Mouse (Mus musculus) WW6 (cell line): ENCODE data around the gene Klf6.

ENCODE experiments used
- DNase-seq: peaks from one replicate; pipeline ENCODE4 v3.0.0-alpha.2; 2013; ENCODE audit warnings: low read depth, low spot score

The Klf6 gene

DNA sequence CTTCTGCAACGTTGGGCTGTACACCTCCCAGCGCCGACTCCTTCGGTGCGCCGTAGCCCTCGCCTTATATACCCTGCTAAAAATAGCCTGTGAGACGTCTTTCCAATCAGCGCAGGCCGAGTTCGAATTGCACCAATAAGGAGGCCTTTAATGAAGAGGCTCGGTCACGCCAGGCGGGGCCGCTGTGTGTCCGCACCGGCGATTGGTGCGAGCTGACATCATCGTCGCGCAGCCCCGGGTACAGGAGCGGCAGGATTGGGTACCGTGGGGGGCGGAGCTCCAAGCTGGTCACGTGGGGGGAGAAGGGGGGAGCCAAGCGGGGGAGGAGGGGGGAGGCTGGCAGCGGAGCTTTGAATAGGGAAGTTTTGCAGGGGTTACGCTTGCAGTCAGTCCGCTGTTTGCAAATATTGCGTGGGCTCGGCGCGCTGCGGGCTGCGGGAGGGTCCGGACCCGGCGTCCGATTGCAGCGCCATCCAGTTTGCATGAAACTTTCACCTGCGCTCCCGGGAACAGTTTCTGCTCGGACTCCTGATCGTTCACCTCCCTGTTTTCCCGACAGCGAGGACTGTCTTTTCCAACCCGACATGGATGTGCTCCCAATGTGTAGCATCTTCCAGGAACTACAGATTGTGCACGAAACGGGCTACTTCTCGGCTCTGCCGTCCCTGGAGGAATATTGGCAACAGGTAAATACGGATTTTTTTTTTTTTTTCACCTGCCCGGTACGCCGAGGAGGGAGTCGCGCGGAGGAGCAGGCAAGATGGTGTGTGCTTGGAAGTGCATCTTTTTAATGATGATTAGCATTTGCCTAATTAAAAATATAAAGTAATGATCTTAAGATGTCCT lies at the start of gene Klf6:
Klf6 (plus strand) TSS at position 326 of the 846 bp plus-strand sequence.
- DNase-seq, result peak; percentile 92

DNA sequence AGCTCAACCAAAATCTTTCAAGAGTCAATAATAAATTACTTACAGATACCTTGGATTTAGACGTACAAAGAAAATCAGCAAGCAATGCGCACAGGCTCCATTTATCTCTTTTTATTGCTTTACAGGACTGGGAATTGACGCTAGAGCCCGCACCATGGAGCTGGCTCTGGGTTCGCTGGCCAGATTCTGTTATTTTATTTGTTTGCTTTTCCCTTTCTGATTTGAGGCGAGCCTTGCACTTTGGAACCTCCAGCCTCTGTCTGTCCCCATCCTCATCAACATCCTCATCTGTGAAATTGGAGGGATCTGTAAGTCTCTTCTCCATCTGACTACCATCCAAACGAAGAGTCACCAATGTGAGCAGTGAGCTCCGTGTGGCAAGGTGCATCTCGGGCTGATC lies 47.8 kb upstream of the Klf6 start:
- DNase-seq, result no peak

DNA sequence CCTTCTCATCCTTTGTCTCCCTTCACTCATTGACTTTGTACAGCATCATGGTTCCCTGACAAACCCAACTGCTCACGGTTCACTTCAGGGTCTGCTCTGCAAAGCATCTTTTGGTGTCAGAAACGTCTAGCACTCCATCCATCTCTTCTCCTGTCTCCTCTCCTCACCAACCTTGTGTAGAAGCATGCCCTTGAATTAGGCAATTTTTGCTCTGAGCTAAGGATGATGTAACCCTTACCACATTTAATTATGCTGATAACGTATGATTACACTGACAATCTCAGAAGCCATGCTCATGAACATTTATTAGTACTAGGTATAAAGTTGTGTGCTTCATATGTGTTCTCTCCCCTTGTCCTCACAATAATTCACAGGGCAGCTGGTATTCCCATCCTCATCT lies 44.0 kb upstream of the Klf6 start:
- DNase-seq, result no peak

DNA sequence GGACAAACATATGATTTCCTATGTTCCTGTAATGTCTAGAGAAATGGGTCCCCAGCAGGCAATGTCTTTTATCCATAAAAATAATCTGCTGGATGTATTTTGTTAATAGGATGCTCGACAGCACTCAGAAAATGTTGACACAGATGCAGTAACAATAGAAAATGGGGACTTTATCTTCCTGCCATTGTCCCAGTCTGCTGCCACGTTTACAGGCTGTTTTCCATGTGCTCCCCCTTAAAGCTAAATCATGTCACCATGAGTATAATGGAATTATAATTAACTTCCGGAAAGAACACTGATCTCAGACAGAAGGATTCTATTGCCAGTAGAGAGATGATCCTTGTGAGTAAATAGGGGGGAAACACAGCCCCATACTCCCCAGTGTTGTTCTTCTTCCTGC lies 42.1 kb upstream of the Klf6 start:
- DNase-seq, result no peak

DNA sequence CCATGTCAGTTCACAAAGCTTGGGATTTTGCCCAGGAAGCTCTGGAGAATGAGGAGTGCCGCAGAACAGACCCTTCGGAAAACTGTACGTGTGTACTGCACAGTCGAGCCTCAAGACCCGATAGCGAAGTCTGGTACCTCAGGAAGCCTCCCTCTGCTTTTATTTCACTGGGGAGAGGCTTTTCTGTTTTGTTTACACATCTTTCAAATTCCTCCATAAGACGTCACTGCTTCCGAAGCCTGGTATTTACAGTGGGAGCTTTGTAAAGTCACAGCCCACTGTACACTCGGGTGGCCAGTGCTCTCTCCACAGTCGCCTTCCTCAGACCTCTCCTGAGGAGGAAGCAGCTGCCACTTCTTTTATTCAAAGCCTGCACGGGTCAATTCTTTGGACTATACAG lies 38.7 kb upstream of the Klf6 start:
- no peak for DNase-seq

DNA sequence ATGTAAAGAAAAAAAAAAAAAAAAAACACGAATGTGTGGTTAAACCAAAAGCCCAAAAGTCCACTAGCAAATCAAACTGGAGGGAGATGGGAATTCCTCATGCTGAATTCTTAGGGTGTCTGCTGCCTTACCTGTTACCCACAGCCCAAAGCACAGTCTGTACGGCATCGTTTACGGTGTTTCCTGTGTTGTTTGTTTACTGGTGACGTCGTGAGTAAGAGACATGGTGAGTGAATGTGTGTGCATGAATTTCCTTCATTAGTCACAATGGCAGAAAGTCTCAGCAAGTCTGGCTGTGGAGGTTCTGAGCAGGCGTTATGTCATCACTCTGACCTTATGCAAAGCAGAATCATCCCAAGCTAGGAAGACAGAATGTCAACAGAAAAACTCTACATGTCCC lies 38.1 kb upstream of the Klf6 start:
- DNase-seq, result no peak

DNA sequence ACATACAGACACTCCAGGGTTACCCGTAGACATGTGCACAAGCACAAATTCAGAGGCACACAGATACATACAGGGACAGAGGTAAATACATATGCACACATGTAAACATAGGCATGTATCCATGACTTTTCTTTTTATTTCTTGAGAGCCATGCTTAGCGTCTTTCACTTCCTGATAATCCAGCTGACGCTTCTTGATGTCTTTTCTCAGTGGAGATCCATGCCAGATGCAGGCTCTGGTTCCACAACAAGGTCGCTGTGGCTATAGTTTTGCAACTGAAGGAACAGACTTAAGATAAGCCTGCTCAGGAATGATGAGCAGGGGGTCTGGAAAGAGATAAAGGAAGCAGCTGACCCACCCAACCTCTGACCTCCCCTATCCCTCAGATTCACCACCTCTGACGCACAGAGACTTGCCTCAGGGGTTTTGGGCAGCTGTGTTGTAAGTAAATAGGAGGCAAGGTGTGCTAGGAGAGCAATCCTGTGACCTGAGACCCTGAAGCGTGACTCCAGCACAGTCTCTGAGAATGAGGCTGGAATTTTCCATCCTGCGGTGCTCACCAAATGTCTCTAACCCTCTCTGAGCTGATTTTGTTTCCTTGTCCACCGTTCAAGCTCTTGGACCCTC lies 37.0 kb upstream of the Klf6 start:
- DNase-seq, result no peak

DNA sequence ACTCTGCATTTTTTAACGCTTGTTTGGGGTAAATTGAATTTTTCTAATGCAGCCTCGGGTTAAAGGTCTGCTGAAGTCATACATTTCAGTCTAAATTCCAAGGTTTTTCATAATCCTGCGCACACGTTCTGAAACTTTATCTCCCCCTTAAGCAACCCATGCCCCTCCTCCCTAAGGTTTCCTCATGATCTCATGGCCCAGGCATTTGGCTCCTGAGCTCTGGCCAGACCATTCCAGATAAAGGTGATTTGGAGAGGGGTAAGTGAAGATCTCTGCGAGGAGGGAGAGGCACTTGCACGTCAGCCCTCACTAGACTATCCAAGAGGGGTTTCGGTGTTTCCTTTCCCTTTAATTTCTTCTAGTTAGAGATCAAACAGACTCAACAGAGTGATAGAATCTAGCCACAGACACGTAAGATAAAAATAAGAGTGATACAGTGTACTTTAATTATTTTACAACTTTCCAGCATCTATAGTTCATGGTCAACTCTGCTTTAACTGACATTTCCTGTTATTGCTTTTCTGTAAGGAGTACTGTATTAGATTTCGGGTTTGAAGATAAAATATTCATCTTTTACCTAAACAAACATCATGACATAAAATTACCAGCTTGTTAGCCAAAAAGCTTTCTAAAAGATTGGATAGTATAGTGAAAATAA lies 35.0 kb upstream of the Klf6 start:
- no peak for DNase-seq

DNA sequence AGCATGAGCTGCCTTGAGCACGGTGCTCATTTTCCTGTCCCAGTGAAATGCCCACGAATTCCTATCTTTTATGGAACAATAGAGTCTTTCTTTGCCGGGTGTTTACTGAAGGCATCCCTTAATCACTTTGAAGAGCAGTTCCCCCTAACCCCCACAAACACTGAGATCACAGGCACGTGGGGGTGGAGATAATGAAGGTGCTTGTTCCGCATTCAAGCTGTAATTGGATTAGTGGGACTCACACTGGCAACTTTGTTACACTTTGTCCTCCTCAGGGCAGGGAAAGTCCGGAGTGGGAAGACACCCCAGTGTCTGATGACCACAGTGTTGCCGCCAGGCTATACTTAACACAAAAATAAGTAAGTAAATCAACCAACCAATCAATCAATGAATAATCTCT lies 29.3 kb upstream of the Klf6 start:
- DNase-seq, result no peak

DNA sequence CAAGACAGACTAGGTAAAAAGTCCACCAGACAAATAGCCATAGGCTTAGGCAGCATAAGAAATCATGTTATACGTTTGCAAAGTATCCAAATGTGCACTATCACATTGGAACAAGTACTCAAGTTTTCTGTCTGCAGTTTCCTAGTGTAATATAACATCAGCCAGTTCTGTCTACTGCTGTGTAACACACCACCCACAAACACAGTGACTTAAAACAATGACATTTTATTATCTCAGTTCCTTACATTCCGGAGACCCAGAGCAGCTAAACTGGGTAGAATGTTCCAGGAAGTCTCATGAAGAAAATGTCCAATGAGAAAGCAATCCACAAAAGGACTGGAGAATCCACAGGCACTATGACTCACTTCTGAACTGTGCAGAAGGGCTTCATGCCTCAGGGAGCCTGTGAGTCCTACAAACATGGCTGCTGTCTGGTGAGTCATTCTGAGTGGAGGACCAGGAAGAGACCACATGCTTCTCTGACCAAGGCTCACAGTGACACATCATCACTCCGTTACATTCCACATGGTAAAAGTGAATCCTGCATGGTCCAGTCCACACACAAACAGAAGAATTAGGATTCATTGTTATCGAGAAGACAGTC lies 24.0 kb upstream of the Klf6 start:
- DNase-seq, result no peak

DNA sequence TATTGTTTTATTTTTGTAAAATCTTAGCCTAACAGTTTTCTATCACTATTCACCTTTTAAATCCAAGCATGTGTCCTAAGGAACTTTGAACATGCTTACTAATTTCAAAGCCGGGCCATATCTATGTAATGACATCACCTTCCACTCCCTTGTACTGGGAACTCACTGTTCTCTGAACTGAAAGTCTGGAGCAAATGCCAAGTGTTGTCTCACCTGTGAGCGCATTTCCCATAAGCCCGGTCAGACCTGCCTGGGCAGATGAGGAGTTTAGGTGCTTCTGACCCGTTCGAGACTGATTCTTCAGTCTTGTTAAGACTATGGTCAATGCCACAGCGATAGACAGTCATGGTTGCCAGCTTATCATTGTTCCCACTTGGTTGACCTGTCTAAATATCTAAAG lies 19.9 kb upstream of the Klf6 start:
- no peak for DNase-seq

DNA sequence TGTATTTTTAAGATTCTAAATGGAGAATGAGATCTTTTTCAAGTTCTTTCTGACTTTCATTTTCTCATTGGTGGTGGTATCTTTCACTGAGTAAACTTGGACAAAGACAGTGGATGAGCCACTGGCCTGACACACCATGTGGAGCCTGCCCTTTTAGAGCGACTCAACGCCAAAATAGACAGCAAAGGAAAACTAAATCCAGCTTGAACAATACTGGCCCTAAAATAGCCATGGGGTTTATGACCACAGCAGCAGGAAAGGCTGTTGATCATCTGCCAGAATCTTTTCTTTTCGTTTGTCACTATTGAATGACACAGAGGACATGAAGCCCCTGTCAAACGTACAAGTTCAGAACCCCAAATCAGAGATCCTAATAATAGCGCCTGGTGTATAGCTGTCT lies 18.4 kb upstream of the Klf6 start:
- no peak for DNase-seq

DNA sequence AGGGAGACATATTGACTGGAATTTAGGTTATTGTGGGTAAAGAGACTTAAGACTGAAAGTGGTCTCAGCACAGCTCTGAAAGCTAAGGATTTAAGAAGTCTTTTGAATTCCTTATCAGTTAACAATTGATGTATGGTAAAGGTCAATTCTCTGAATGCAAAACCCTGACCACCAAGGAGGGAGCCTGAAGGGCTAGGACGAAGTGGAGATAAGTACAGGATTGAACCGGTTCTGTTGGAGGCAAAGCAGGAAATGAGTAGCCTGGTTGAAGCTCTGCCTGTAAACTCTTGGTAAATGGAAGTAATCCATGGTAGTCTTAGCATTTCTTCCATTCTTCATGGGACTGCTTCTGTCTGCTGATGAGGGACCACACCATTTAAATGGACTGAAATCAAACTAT lies 17.5 kb upstream of the Klf6 start:
- no peak for DNase-seq

DNA sequence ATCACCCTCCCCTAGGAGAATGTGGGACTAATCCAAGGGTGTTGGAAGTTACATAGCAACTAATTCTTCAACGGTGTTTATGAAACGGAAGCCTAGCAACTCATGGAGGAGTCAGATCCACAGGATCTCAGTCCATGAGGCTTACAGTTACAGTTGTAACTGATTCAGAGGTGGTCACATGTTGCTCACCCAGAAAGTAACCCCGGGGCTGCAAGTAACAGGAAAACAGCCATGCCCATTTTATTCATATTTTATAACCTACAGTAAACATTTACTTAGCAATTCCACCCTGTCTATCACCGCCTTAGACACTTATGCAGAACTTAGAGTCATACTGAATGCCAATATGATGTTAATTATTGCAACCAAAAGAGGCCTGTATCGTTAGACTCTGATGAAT lies 16.9 kb upstream of the Klf6 start:
- DNase-seq, result no peak

DNA sequence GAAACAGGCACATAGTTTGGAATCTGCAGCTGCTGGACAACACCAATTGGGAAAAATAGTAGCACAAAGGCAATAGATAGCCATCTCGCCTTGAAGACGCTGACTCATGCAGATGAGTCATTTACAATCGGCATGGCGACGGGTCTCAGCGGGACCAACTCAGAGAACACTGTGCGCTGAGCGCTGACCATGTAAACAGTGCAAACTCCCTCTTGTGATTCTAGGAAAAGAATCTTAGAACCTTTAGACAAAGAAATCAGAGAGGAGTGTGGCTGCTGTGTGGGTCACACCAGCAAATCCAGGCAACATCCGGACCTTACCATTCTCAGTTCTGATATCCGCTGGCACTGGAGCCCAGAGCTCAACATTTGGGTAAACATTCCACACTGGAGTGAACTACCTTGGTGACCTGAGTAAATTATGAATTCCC lies 16.1 kb upstream of the Klf6 start:
- no peak for DNase-seq

DNA sequence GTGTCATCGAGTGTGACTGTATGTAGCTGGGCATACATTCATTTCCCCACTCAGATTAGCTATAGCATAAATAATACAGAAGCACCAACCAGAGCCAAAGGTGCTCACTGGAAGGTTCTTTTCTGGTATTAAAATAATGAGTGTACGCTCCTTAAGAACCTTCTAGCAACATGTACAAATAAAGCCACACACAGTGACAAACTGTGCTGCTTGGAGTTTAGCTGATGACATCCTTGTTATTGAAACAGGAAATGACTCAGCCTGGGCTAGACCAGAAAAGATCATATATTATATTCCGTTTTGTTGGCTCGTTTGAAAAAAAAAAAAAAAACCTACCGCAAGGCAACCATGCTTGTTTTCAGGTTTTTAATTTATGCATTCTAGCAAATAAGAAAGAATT lies 15.7 kb upstream of the Klf6 start:
- DNase-seq, result no peak

DNA sequence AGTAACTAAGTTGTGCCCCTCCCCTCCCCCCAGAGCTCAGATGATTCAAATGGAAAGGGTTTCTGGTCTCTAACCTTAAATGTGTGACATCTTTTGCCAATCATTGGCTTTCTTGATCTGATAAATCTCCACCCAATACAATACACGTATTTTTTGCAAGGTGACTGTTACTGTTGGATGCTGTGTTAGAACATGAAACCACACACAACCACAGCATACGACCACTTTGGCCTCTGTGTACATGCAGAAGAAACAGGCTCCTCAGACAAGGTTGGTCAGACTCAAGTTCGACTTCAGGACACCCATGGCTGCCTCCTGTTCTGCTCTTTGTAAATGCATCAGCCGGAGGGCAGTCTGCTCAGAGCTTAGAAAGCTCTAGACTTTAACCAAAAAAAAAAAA lies 14.4 kb upstream of the Klf6 start:
- no peak for DNase-seq

DNA sequence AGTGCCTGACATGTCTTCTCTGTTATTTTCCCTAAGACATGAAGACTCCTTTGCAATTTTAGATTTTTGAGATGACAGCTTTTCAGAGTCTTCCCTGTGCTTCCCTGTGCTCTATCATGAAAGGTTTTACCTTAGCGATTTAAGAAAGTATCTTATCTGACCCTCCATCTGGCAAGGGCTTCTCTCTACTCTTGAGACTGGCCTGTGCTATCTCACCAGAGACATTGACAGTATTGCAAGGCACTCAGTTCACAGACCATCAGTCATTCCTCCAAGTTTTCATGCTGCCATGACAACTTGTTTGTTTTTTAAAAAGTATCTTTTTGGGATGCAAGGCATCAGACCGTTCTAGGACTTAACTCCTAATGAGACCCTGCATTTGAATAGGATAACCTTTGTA lies 13.5 kb upstream of the Klf6 start:
- no peak for DNase-seq

DNA sequence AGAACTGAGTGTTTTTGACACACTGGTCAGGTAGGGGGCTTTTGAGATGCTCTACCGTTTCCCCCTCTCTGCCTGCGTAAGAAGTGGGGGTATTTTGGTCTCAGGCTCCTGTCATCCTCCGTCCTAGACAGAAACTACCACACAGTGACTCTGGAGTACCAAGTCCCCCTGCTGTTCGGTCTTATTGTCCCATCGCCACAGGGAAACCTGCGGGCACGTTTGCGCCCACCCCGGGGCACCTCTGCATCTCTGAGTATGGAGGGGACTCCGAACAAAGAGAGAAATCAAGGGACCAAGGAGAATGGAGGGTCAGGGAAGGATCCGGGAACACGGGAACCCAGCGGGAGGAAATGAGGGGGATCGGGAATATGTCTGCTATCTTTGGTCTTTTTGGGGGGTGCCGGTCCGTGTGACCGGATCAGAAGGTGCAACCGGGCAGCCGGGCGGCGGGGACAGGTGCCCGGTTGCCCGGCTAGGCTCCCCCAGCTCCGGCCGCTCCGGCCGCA lies 578 bp upstream of the Klf6 start:
- DNase-seq, result peak; percentile 24

DNA sequence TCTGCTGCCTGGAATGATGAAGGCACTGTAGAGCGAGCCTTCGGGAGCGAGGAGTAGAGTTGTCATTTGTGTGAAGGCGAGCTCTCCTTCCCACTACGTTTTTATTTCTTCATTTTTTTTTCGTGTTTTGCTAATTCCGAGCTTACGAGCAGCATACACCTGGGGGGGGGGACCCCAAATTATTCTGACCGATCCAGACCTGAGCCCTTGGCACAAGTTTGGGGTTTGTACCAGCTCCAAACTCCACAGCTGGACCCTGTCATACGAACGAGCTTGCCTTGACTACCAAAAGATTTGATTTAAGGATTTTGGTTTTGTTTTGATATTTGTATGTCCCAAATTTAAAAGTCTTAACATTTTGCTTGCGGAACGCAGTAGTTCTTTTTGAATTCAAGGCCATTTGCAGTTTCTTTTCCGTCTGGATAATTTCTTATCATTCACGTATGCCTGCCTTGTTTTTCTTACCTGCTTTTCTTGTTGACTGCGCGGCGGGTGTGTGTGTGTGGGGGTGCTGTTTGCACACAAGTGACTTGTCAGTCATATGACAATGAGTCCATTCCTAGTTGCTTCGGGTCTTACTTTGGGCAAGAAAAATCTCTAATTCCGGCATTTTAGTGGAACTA lies 832 bp downstream of the Klf6 start:
- no peak for DNase-seq

DNA sequence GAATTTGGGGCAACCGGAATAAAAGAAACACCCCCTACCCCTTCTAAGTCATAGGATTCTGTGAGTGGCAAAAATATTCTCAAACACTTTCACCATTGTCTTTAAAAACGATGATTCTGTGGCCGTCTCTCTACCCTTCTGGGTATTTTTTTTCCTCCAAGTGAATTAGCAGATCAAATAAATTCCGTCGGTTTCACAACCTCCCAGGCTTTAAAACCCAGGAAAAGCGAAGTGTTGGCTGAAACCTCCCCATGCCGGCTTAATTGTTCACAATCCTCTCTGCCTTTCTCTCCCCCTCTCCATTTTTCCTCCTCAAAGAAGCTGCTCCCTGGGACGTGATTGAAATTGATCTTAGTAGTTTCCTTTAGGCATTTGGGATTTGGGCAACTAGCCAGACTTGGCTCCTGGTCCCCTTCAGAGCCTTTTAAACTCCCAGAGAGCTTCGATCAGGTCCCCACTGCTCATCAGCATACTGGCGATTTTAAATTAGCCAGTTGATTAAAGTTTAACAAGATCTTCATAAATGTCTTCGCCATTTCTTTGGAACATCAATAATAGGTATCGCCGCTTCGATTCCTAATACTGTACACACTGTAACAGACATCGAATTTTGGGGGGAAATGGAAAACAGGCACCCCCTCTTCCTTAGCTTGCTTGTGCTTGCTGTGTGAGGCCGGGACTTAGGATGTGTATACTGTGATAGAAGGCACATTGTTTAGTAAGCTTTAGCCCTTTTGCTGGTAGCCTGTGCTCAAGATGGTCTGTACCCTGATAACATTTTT lies 1.5 kb downstream of the Klf6 start:
- no peak for DNase-seq
